Mouse (Mus musculus): ENCODE measurements around the gene Ankle1.

The Ankle1 gene

DNA sequence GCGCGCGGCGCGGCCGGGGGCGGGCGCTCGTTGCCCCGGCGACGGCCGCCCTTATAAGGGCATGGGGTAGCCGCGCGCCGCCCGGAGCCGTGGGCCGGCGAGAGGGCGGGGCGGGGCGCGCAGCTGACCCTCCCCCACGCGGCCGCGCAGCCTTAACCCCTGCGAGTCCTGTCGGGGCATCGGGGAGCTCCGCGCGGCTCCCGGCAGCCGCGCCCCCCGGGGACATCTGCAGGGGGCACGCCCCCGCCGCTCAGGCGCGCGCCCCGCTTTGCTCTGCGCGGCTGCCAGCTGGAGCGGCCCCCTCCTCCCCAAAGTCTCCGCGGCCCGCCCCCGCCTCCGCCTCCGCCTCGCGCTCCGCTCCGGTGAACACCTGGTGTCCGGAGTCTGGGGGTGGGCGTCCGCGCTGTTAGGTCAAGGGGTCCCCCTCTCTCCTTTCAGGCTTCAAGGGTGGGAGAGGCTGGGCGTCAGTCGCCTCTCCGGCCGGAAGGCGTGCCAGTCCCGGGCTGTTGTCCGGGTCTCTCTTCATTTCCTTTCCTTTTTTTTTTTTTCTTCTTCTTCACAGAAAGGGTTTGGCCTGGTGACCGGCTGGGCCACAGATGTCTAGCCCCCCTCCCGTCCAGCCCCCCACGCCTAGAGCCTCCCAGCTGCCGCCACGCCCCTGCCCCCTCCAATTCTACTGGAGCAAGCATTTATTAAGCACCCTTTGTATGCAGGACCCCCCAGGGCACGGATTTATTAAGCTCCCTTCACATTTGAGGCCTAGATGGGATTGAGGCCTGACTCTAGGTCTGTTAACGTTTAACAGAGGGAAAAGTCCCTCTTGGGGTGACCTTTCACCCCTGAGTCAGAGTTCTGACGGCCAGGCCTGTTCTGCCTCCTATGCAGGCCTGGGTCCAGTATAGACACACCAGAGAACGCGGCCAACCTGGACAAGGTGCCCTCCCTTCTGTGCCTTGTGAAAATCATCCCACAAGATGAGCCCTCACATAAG is 23.5 kb upstream of the Ankle1 start:
- DNase-seq: peak; percentile 89 to 93

DNA sequence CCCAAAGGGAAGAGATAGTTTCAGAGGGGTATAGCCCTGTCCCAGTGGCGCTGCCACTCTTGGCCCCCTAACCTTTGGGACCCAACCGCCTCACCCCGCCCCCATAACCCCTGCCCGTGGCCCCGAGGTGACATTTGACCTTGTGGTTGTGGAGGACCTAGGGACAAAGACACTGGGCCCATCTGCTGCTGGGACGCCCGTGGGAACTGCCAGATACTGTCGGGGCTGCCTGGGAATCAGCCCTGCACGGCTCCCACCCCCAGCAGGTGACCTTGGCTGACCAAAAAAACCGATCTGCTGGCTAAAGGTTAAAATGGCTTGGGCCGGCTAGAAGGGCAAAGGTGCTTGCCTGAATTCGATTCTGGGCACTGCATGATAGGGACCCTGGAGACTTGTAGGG is 22.4 kb upstream of the Ankle1 start:
- peak in 1 of 2 experiments; percentile 52 for DNase-seq

- no peak for DNase-seq
Measured at GRCm38 (mm10) chr8:71383860-71384259, 21.9 kb upstream of the Ankle1 start.

DNA sequence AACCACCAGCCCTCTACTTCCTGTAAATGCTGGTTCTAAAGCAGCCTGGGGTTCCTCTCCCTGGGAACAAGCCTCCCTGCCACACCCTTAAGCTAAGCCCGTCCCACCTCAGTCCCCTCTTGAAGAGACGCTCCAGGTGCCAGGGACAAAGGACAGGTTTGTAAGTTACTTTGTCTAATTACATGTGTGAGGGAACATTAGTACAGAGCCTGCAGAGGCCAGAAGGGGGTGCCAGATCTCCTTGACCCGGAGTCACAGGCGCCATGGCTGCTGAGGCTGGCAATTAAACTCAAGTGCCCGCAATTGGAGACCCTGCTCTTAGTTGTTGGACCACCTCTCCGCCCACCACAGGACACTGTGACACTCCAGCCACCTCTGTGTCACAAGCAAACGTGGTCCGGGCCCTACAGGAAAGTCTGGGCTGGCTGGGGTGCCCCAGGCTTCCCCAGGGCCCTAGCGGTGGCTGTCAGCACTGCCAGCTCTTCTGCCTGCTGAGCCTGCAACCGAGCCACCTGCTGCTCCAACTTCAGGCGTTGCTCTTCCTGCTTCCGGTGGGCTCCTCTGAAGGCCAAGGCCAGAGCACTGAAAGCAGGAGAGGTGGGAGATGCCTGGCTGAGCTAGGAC is 20.5 kb upstream of the Ankle1 start:
- DNase-seq: peak in 1 of 2 experiments; percentile 44

GRCm38 (mm10) chr8:71388267-71388666 is 17.5 kb upstream of the Ankle1 start:
- DNase-seq: no peak

- DNase-seq: no peak
Measured at GRCm38 (mm10) chr8:71391696-71392095, 14.1 kb upstream of the Ankle1 start.

DNA sequence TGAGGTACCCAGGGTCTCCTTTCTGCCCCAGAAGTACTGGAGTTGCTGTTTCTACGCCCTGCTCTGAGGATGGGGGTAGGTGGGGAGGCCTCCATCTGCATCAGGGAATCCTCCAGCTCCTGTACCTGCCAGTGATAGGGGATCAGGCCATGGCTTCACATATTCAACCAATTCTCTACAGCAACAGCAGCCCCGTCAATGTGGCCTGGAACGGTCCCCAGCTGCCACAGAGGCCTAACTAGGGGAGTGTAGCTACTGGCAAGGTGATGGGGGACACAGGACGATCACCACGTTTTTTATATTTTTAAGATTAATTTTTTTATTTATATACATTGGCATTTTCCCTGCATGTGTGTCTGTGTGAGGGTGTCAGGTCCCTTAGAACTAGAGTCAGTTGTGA is 13.4 kb upstream of the Ankle1 start:
- no peak for DNase-seq

DNA sequence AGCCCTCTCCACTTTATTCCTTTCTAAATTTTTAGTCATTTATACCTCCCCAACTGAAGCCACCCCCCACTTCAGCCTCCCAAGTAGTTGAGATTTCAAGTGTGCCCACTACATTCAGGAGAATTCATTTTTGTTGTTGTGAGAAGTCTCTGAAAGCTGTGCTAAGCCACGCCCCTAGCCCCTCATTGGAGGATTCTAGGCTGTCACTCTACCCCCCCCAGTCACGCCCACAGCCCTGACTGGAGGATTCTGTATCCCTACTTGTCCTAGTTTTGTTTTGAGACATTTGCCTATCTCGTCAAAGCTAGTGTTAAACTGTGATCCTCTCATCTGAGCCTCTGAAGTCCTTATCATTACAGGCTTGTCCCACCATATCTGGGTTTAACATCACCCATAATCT is 12.9 kb upstream of the Ankle1 start:
- DNase-seq: peak in 1 of 2 experiments; percentile 27

DNA sequence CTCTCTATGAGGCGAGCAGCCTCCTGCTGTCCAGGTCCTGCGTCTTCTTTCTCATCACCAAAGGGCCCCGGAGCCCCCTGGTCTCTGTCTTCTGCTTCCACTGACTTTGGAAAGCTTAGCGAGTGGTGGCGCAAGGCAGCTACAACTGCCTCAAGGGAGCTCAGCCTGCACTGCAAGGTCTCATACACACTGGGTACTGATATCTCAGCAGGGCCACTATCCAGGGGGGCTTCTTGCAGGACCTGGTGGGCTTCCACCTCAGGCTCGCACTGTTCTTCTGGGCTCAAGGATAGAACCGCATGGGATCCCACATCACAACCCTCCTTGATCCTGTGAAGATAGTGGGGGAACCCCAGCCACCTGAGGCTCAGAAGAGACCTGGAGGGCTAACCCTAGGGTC is 11.3 kb upstream of the Ankle1 start:
- no peak for DNase-seq

GRCm38 (mm10) chr8:71395071-71395470 is 10.7 kb upstream of the Ankle1 start:
- DNase-seq: peak in 1 of 2 experiments; percentile 5

- DNase-seq: peak in 1 of 2 experiments; percentile 53
Measured at GRCm38 (mm10) chr8:71395629-71396028, 10.2 kb upstream of the Ankle1 start, which contains the start of gene Ushbp1. TSS of gene Ushbp1 (minus strand) at chr8:71395802.

- peak; percentile 96 to 98 for DNase-seq
Measured at GRCm38 (mm10) chr8:71396639-71397305, 9.0 kb upstream of the Ankle1 start, which contains the start of gene Babam1. TSS of gene Babam1 (plus strand) at chr8:71396861.

- DNase-seq: no peak
Measured at GRCm38 (mm10) chr8:71397701-71398100, 8.1 kb upstream of the Ankle1 start.

DNA sequence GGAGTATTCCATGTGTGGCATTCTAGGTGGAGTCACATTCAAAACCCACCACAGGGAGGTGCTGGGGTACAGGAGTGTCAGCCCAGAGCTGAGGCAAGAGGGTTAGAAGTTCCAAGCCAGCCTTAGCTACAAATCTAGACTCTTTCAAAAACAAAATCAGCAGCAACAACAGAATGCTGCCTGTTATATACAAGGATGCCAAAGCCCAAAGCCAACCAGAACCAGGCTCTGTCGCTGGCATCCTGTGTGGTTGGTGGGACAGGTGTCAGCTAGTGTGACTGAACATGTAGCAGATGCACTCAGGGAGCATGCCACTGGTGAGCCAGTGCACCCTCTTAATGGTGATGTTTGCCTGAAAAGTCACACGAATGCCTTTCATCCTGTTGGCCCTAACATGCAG is 5.0 kb upstream of the Ankle1 start:
- no peak for DNase-seq

DNA sequence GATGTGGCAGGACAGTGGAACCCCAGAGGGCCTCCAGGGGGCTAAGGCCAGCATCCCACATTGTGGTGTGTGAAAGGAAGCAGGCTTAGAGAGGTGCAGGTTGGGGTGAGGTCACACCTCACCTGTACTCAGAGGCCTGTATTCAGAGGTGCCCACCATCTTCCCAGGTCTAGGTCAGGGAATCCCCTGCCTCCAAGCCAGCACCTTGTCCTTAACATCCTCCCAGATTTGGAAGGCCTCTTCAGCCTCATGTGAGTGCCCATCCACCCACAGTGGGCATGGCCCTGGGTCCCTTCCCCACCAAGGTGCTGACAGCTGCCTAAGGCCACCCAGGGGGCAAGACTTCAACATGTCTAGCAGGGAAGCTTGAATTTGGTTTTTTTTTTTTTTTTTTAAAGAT is 4.4 kb upstream of the Ankle1 start:
- no peak for DNase-seq

DNA sequence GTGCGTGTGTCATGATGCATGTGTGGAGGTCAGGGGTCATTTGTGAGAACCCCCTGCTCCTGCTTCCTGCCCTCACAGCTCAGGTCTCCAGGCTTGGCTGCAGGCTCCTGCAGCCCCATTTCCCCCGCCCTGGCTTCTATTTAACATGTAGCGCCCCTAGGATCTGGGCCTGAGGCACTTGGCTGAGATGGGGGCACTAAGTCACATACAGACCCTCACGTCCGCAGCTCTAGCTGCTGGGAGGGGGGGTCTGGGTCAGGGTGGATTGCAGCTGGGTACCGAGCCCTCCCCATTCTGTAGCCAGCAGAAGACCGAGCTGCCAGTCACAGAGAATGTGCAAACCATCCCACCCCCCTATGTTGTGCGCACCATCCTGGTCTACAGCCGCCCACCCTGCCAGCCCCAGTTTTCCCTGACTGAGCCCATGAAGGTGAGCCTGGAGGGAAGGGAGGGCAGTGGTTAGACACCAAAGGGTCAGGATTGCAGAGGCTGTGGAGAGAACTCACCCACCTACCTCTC is 3.3 kb upstream of the Ankle1 start:
- no peak for DNase-seq

- no peak for DNase-seq
Measured at GRCm38 (mm10) chr8:71403107-71403885, 2.5 kb upstream of the Ankle1 start.

DNA sequence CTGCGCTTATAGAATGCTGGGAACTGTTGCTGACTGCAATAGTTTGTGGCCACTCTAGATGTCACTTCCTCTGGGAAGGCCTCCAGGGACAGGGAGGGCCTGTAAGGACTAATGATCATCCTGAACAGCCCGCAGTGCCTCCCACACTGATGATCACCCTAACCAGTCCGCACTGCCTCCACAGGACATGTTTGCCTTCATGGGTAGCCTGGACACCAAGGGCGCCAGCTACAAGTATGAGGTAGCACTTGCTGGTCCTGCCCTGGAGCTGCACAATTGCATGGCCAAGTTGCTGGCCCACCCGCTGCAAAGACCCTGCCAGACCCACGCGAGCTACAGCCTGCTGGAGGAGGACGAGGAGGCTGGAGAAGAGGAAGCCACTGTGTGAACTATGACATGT is 1.8 kb upstream of the Ankle1 start:
- no peak for DNase-seq

- peak in 1 of 2 experiments; percentile 69 for DNase-seq
Measured at GRCm38 (mm10) chr8:71404951-71405351, 859 bp upstream of the Ankle1 start.

GRCm38 (mm10) chr8:71406099-71407015 is 547 bp downstream of the Ankle1 start:
- peak; percentile 59 to 80 for DNase-seq

DNA sequence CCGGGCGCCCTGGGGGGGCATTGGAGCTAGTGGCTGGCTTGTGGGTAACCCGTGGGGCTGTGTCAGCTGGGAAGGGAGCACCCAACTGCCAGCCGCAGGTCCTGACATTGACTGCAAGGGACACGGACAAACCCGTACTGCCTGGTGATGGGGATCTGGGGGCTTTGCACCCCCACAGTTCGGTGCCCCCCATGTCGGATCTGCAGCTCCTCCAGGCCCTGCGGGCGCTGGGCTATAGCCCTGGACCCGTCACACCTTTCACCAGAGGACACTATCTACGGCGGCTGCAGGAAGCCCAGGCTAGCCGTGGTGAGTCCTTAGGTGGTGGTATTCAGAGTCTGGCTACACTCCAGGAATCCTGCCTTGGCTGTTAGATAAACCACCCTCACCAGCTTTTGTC is 1.6 kb downstream of the Ankle1 start:
- DNase-seq: no peak

All from kidney, adult 8-10 months (tissue).